Mouse (Mus musculus) left cerebral cortex, postnatal 25 days (tissue): ENCODE measurements at regions not wholly inside any gene's neighbourhood (a gene's known extent, or its start where the extent isn't known, plus 50 kb on each side); places are given as distances from the start of the nearest gene placed in this dataset.

ENCODE experiments used
- DNase-seq, 2 experiments: peaks; one replicate each; pipeline ENCODE4 v3.0.0; 2022; ENCODE audit warnings: low spot score in 2 of 2, mixed read lengths in 1 of 2
- intact Hi-C: fragments of 180-260 bp; cut with DNase I; formaldehyde crosslinking; loops from one replicate; pipeline ENCODE4 v1.15.1; 2025

DNA sequence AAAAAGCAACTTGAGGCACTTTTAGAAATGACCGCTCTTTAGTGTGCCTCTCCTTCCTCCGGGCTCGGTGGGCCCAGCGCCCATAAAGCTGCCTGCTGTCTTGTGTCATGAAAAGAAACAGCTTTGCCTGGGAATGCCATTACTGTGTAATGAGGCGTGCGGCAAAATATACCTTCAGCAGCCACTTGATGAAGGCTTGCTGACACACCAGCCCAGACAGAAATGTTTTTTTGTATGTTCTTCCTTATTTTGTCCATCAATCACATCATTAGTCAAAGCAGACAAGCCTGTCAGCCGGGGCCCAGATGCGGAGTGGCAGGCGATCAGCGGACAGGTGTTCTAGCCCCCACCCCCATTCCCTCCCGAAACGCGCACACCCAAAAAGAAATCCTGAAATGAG, 482.5 kb downstream of the Tshz3 start:
- no peak for DNase-seq
- intact Hi-C loops, result no loop called here

DNA sequence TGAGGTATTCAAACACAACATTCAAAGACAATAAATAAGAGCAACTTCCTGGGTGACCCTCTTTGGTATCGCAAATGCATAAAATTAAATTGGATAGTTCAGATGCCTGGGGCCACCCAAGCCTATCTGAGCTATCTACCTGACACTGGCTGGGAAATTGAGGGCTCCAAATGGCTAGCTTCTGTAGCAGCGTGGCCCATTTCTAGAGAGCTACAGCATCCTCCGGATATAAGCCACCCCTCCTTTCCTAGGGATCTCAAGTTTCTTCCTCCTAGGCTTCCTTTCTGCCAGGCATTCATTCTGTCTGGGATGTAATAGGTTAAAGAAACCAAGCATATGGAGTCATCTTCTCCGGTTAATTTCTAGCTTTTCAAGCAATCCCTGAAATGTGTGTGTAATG, 483.2 kb downstream of the Tshz3 start:
- intact Hi-C loops, result no loop called here
- no peak for DNase-seq

DNA sequence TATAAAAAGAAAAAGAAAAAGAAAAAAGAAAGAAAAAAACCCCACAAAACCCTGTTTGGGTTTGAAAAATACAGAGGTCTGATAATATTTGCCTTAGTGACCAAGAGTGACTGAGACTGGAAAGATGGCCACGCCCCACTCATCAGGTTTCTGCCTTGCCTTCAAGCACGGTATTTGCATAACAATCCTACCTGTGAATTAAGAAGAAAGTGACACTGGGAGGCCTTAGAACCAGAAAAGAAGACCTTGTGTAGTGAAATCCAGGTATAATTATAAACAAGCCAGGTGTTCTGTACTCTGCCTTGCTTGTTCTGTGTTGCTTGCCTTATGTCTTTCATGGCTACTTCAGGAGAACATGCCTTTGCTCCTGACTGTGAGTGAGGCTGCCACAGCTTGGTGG, 494.6 kb downstream of the Tshz3 start:
- DNase-seq, result no peak
- intact Hi-C loops, result no loop called here

DNA sequence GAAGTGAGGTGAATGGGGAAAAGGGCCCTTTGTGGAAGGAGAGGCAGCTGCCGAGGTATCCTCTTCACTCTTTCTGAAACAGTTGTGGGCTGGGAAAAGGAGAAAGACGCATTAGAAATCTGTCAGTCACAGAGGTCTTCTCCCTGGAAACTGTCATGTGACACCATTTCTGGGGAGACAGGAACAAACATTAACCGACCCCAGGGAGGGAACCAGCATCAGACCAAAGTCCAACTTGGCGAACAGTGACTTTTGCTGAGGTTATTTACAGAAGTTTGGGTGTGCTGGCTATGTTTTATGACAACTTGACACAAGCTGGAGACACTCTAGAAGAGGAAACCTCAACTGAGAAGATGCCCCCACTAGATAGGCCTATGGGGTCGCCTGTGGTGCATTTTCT, 506.9 kb downstream of the Tshz3 start:
- intact Hi-C loops, result no loop called here
- no peak for DNase-seq

DNA sequence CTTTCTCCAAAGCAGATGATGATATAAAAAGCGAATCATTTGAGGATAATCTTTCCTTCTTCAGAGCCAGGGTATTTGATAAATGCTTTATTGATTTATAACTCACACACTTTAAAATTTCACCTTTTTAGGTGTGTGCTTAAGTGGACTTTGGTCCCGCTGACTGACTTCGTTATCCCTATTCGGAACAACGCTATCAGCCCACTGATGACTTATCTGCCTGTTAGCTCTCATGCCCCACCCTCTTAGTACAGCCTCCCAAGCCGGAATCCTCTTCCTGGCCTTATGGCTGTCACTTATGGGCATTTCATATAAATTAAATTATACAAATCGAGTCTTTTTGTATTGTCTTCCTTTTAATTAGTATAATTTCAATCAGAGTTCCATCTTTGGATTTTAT, 510.4 kb downstream of the Tshz3 start:
- intact Hi-C loops, result no loop called here
- no peak for DNase-seq

DNA sequence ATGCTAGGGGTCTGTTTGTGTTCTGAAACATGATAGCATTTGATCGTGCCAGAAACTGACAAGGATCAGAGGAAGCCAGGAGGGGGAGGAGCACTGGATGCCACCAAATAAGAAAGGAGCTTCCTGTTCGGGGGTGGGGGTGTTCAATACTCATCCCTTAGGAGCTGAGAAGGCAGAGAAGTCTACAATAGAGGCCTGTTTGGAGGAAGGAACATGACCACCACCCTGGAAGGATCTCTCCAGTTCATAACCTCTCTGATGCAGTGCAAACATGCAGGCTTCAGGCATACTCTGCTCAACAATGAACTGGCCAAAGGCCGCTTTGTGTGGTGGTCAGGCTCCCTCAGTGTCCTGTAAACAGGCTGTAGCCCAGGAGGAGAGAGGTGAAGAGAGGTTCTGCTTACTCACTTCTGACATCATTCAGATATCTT, 515.8 kb downstream of the Tshz3 start:
- no peak for DNase-seq
- intact Hi-C loops, result no loop called here

DNA sequence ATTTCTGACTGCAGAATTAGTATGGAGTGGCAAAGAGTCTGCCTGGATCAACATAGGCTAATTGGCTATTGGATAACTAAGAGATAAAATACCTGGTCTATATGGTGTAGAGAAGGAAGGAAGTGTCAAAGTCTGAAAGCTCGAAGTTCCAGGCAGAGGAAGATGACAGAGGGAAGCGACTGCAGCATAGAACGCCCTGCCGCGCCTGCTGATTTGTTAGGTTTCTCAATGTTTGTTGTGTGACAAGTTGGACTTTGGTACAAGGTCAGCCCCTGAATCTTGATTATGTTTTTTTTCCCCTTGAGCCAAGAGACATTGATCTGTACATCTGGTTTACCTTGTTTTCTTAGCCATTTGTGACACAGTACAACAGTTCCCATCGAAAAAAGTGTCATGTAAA, 517.6 kb downstream of the Tshz3 start:
- intact Hi-C loops, result no loop called here
- no peak for DNase-seq

DNA sequence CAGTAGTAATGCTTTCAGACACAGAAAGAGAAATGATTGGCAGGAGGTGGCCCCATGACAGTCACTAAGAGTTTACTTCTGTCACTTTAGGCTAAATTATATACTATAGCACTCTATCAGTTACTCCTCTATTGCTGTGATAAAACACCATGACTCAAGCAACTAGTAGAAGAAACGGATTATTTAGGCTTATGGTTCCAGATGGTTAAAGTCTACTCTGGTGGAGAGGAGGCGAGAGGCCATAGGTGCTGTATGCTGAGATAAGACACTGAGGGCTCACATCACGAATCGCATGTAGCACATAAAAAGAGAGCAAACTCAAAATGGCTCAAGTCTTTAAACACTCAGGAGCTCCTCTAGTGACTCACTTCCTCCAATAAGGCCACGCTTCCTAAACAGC, 522.6 kb downstream of the Tshz3 start:
- no peak for DNase-seq
- intact Hi-C loops, result no loop called here

DNA sequence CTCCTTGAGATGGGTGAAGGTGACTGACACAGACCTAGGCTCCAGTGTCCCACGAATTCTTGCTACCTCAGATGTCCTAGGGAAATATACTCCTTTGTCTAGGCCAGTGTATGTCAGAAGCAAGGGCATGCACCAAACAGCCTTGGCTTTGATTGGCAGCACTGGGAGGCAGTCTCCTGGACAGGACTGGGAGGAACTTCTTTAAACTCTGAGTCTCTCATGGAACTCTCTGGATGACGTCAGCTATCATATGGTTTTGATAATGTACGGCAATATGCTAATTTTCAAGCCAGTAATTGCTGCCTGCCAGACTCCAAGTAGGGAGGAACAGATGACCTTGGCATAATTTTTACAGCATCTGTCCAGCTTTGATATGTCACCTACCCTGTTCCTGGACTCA, 528.5 kb downstream of the Tshz3 start:
- no peak for DNase-seq
- intact Hi-C loops, result no loop called here

DNA sequence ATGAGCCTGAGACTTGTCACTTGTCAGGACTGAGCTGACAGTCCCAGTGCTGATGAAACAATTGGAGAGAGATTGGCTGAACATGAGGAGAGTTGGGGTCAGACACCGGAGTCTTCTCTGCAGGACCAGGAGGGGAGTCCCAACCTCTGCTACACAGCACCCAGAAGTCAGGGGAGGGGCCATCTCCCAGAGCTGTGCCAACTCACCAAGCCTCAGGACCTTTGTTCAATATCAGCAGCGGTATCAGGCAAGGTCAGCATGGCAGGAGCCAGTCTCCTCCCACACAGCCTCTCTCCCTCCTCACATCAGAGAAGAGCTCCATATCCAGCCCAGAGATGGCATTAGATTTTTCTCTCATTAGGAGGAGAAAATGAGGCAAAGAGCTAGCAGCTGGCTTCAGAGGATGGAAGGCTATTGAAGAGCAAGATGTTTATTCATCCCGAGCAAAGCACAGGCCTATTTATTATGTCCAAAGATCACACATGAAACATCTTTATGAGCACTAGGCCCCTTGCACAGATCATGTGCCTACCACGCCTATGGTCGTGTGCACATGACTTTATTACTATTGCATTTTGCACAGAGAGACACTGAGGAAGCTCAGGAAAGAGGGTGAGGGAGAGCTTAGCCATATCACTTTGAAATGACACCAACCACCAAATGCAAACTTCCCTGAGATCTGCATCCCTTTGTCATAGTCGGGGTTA, 532.9 kb downstream of the Tshz3 start:
- intact Hi-C loops, result no loop called here
- DNase-seq, result no peak

DNA sequence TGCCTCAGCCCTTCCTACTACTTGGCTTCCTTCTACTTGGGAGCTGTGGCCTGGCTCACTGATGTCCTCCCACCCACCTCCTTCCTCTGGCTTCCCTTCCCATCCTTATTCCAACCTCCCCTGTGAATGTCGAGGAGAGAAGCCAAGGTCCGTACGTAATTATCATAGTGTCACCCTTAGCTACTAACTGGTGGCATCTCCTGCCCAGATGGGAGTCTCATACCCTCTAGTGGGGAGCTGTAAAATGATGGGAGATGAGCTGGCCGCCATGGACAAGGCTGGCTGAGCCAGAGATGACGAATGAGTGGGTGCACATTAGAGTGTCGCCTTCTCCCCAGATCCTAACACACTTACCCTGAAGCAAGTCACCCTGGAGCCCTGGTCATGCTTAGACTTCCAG, 532.6 kb downstream of the Zfp536 start:
- intact Hi-C loops, result loop anchor here (10.0 kb wide), 2 partner anchors 376 to 546 kb away; partner anchors contain the start of gene Tshz3
- peak in 1 of 2 experiments; percentile 11 for DNase-seq

DNA sequence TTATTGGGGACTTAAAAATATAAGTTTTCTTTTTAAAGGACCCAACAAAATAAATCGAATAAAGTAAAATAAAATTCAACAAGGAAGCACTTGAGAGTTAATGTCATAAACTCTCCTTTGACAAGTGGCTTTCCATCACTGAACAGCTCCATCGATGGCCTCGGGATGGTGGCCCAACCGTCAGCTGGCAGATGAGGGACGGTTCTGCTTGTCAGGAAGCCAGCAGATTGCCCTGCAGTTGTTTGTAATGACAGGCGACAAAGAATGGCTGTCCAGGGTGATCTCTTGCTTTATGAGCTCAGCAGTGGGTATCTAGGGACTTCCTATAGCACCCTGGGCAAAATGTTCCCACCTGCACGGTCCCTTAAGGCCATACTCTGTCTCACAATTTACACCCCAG, 531.7 kb downstream of the Zfp536 start:
- intact Hi-C loops, result loop anchor here (10.0 kb wide), 2 partner anchors 377 to 547 kb away; partner anchors contain the start of gene Tshz3

DNA sequence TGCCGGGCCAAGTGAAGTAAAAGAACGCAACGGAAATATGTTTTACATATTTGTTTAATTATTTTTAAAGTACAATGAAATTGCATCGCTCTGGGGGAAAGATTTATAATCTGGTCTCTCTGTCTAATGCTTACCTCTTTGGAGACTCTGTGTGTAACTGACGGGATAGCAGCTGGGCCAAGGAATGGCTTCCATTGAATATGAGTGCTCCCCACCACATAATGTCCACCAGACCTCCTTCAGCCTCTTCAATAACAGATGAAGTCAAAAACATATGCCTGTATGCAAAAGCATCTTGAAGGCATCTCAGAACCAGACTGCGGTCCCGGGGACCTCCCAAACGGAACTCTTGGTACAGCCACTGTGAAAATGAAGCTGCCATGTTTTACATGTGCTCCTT, 531.0 kb downstream of the Zfp536 start:
- intact Hi-C loops, result loop anchor here (10.0 kb wide), 2 partner anchors 378 to 548 kb away; partner anchors contain the start of gene Tshz3
- no peak for DNase-seq

More for the DNA sequence above, 531.7 kb downstream of the Zfp536 start:
- DNase-seq, result no peak

DNA sequence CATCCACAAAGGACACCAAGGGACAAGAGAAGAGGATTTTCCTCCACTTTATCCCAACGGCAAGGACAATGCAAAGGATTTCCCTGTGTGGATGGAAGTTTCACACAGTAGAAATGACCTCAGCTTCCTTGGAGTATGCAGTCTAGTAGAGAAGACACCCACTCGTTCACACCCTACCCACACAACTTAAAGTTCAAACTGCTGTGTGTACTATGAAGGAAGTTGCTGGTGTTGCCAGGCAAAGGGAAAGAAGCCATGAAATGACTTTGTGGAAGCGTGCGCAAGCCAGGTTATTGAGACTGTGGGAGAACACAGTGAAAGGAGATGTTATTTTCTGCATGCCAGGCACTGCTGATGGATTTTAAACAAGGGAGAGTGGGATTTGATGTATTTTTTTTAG, 527.3 kb downstream of the Zfp536 start:
- intact Hi-C loops, result loop anchor here (10.0 kb wide), 2 partner anchors 381 to 551 kb away; partner anchors contain the start of gene Tshz3
- peak; percentile 38 to 85 for DNase-seq

DNA sequence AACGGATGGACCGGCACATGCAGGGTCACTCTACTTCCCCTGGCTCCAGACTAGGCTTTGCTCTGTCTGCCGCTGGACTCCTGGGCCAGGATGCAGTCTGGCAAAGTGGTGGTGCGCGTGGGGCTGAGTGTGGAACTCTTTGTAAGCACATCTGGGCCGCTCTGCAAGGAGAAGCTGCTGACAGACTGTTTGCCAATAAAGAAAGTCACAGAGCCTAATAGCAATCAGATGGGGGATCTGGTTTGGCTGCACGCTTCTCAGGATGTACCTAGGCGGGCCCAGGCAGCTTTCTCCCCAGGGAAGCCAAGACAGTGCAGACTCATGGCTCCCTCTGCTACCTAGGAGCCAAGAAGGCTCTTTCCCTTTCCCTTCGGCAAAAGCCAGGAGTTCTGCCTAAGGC, 519.0 kb downstream of the Zfp536 start:
- no peak for DNase-seq
- intact Hi-C loops, result no loop called here

DNA sequence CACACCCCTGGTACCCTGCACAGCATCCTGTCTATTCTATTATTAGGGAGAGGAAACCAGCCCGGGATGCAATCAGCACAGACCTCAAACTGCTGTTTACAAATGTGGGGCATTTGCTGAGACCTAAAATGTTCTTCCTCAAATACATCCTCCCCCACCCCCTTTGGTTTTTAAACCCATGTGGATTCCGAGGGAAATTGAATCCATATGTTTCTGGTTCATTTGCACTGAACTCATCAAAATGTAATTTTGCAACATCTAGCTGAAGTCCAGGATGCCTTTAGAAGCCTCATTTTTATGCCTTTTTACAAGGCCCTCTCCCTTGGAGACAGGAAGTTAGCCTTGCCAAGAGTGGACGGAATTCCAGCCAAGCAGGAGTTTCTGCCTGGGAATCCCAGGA, 517.6 kb downstream of the Zfp536 start:
- no peak for DNase-seq
- intact Hi-C loops, result no loop called here

DNA sequence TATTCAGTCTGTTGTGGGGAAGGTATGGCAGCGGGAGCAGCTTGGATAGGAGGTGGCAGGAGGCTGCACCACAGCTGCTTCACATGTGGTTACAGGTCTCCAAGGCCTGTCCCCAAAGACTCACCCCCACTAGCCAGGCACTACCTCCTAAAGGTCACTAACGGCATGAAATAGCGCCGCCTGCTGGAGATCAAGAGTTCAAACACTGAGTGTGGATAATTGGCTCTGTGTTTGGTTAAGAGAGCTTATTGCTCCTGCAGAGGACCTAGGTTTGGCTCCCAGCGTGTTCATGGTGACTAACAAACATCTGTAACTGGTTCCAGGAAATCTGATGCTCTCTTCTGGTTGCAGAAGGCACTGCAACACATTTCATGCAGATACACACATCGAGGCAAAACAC, 514.1 kb downstream of the Zfp536 start:
- intact Hi-C loops, result no loop called here
- DNase-seq, result no peak

DNA sequence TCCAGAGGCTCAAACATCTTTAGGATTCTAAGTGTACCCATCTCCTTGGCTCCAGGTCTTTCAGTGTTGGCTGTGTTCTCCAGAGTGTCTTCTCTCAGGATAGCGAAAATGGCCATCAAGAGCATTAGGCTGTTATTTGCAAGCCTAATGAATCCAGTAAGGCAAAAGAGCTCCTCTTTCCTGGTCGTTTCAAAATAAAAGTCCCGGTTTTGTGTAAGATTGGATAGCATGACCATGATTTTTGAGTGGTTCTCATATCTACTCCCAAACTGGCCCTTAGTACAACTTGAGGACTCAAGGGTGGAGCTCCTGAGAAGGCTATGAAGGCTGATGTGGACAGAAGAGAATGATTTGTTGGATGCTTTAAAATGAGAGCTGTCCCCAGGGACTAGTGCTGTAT, 510.6 kb downstream of the Zfp536 start:
- intact Hi-C loops, result no loop called here
- no peak for DNase-seq

DNA sequence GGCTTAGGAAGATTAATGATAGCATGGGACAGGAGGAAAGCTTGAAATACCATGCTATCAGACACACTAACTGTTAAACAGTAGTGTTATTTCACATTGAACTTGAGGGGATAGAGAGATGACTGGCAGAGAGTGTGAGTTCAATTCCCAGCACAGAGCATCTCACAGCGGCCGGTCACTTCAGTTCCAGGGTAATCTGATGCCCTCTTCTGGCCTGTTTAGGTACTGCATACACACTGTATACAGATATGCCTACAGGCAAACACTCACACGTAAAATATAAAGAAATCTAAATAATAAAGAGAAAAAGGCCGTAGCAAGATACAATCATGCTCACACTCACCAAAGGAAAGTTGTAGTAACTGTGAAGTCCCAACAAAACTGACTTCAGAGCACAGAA, 506.0 kb downstream of the Zfp536 start:
- no peak for DNase-seq
- intact Hi-C loops, result no loop called here

DNA sequence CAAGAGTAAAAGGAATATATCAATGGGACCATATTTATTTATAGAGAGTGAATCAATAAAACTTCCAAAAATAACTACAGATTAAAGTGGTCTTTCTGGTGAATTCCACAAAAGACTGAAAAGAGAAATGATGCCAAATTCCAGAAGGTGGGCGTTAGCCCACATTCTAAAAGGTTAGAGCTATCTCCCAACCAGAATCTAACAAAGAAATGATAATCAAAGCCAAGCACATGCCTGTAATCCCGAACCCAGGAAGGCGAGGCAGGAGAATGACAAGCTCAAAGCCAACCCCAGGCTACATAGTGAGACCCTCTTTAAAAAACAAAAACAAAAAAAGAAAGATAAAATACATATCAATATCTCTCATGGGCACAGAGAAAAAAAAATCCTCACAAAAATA, 502.6 kb downstream of the Zfp536 start:
- DNase-seq, result no peak
- intact Hi-C loops, result no loop called here

DNA sequence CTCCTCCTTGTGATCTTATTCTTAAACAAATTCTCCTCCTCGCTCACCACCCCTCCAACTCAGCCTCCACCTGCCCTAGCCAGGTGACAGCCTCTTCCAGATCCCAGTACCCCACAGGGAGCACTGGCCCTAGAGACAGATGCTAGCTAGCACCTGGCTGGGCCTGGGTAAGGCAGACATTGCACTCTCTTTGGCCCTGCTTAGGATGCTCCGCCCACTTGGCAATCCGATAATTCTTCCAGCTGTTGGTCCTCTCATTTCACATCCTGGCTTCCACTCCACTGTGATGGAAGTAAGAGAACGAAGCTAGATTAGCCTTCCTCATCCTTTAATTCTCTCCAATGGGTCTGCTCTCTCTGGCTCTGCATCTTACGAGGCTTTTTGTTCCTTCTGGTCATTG, 483.4 kb downstream of the Zfp536 start:
- intact Hi-C loops, result no loop called here
- no peak for DNase-seq

DNA sequence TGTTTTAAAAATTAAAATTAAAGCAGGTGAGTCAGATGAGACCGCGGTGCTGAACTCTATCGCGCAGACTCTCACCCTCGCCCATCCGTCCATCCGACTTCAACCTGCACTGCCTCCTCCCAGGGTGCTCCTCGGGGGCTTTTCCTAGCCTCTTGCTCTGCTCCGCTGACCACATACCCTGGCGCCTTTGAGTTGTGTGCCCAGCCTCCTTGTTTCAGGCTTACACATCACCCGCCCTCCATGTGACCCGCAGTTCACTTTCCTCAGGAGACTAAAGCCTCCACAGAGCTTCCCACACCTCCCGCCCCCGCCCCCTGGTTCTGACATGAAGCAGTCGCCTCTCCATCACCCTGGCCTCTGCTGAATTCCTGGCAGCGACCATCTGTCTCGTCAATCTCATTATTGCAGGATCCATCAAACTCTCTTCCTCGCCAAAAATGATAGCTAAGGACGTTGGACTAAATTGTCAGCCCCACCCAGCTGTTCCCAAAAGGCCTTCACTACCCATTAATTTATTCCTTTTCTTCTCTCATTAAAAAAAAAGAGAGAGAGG, 482.9 kb downstream of the Zfp536 start:
- DNase-seq, result no peak
- intact Hi-C loops, result no loop called here
